Mouse (Mus musculus) forebrain, postnatal 0 days (tissue): ENCODE measurements at regions not wholly inside any gene's neighbourhood (a gene's known extent, or its start where the extent isn't known, plus 50 kb on each side); places are given as distances from the start of the nearest gene placed in this dataset.

ENCODE experiments used
- ATAC-seq: fragments of 200-750 bp; cut with Nextera tagmentation; 2 replicates; pipeline ENCODE4 v1.8.0; 2017; ENCODE audit warnings: mild to moderate bottlenecking, moderate library complexity
- DNase-seq: peaks from one replicate; pipeline ENCODE4 v3.0.0-alpha.2; 2015
- H3K27ac ChIP-seq: fragments of 300-500 bp; sonication (generic); 2 replicates; pipeline ENCODE4 v1.5.1; 2014; ENCODE audit warnings: low read depth, mild to moderate bottlenecking, antibody characterized with exemption, low read length, moderate library complexity, mixed read lengths
- H3K27me3 ChIP-seq: fragments of 300-500 bp; sonication (generic); 2 replicates; pipeline ENCODE4 v1.6.1; 2014; ENCODE audit warnings: mild to moderate bottlenecking, low read length, mixed read lengths; ENCODE audit not compliant: insufficient read depth
- H3K36me3 ChIP-seq: fragments of 300-500 bp; sonication (generic); 2 replicates; pipeline ENCODE4 v1.6.1; 2014; ENCODE audit warnings: mild to moderate bottlenecking, moderate library complexity; ENCODE audit not compliant: insufficient read depth
- H3K4me1 ChIP-seq: fragments of 300-500 bp; sonication (generic); 2 replicates; pipeline ENCODE4 v1.6.1; 2014; ENCODE audit warnings: antibody characterized with exemption; ENCODE audit not compliant: insufficient read depth
- H3K4me2 ChIP-seq: fragments of 300-500 bp; sonication (generic); 2 replicates; pipeline ENCODE4 v1.6.1; 2014; ENCODE audit warnings: low read depth, mild to moderate bottlenecking, moderate library complexity
- H3K4me3 ChIP-seq: fragments of 300-500 bp; sonication (generic); 2 replicates; pipeline ENCODE4 v1.5.1; 2014; ENCODE audit warnings: low read depth, low read length, mixed read lengths
- H3K9ac ChIP-seq: fragments of 300-500 bp; sonication (generic); 2 replicates; pipeline ENCODE4 v1.6.1; 2014; ENCODE audit warnings: mild to moderate bottlenecking
- H3K9me3 ChIP-seq: fragments of 300-500 bp; sonication (generic); 2 replicates; pipeline ENCODE4 v1.6.1; 2016; ENCODE audit warnings: low read length
- CTCF ChIP-seq: sonication (generic); IDR thresholded peaks from 2 replicates; pipeline ENCODE4 v1.5.1; 2016; ENCODE audit warnings: antibody characterized with exemption, control low read depth, low read depth
- WGBS: fragments of 180-500 bp; shearing (Covaris S2); extraction: QIAGEN DNeasy Blood & Tissue Kit; methylation state at CpG from one replicate; pipeline ENCODE4 v1.1.7; 2014; 5-methylcytosine and 5-hydroxymethylcytosine counted together

- DNase-seq: no peak
- TF ChIP-seq CTCF: no peak
- ATAC-seq: no peak
These were observed 136.3 kb upstream of the Tll1 start for GRCm38 (mm10) chr8:64342397-64342796.

GRCm38 (mm10) chr8:64337356-64337755 is 131.3 kb upstream of the Tll1 start:
- no peaks in the 10 kb centered on the region for H3K27me3 ChIP-seq
- no peak for TF ChIP-seq CTCF
- ATAC-seq: no peak
- no peaks in the 10 kb centered on the region for H3K36me3 ChIP-seq
- no peak overlapping the region for H3K9ac ChIP-seq
- no peaks in the 10 kb centered on the region for H3K4me1 ChIP-seq
- no peak overlapping the region for H3K4me2 ChIP-seq
- no peaks in the 10 kb centered on the region for H3K9me3 ChIP-seq
- no peak for DNase-seq
- no peak overlapping the region for H3K27ac ChIP-seq
- 73% methylated on average over 7 of the region's 7 CpGs for WGBS
- no peak overlapping the region for H3K4me3 ChIP-seq

More at GRCm38 (mm10) chr8:64342397-64342796, 136.3 kb upstream of the Tll1 start:
- 0 out of 2 replicates have a peak, but pooled peaks cover 4% of the 10 kb centered on the region for H3K4me1 ChIP-seq
- no peak overlapping the region for H3K4me2 ChIP-seq
- H3K4me3 ChIP-seq: no peak overlapping the region
- no peaks in the 10 kb centered on the region for H3K27me3 ChIP-seq
- no peaks in the 10 kb centered on the region for H3K9me3 ChIP-seq
- H3K36me3 ChIP-seq: no peaks in the 10 kb centered on the region
- no peak overlapping the region for H3K27ac ChIP-seq
- H3K9ac ChIP-seq: no peak overlapping the region

DNA sequence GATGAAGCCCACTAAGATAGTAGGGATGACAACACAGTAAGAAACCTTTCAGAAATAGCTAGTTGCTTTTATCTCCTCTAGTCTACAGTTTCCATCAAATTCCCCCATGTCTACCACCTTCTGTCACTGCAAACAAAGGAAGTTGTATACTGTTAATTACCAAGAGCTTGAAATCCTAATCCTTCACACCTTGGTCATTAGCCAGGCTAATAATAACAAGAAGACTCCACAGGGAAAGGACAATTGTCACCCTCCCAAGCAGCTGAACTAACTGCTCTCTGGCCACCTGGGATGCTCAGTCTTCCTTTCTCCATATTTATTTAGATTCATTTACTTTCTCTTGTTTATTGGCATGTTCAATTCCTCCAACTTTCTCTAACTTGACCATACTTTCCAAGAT is 130.5 kb upstream of the Tll1 start:
- Histone ChIP-seq H3K27ac (no peak overlapping the region), H3K4me3 (no peak overlapping the region), H3K27me3 (no peaks in the 10 kb centered on the region), H3K9me3 (no peaks in the 10 kb centered on the region), H3K36me3 (no peaks in the 10 kb centered on the region), H3K9ac (no peak overlapping the region), H3K4me2 (no peak overlapping the region), H3K4me1 (no peaks in the 10 kb centered on the region)
- no peak for TF ChIP-seq CTCF
- no peak for ATAC-seq
- DNase-seq: no peak

DNA sequence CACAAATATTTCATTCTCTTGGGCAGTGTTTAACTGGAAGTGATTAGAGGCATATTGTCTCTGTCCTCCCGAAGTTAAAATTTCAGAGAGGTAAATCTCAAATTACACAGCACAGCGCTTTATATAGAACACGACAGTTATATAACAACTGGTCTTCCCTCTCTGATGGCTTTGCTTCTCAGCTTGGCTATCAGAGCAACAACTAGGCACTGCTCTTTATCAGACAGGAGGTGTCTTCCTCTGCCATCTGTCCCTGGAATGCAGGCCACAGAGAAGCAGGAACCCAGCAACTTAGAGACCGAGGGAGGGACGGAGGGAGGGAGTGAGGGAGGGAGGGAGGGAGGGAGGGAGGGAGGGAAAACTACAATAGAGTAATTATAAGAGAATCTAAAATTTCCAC is 129.4 kb upstream of the Tll1 start:
- WGBS: 67% methylated on average over 5 of the region's 5 CpGs
- Histone ChIP-seq H3K4me1 (no peaks in the 10 kb centered on the region), H3K4me2 (no peak overlapping the region), H3K27ac (no peak overlapping the region), H3K9ac (no peak overlapping the region), H3K4me3 (no peak overlapping the region), H3K36me3 (no peaks in the 10 kb centered on the region), H3K9me3 (no peaks in the 10 kb centered on the region), H3K27me3 (no peaks in the 10 kb centered on the region)
- no peak for TF ChIP-seq CTCF
- DNase-seq: no peak
- no peak for ATAC-seq

DNA sequence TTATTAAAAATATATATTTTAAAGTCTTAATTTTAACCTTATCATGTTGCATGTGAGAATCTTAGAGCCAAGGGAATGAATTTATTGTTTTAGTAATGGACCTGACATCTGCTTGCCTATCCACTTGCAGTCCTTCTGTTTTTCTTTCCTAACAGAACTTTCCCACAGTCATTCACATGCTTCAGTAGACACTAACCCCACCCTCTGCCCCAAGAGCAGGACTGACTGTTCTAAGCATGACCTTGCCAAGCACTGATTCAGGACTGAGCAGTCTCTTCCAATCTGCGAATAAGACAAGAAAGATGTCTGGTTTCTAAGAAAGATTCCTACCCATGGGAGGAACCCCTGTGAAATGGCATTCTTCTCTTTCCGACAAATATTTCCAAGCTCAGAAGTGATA is 117.9 kb upstream of the Tll1 start:
- peaks cover 2% of the 10 kb centered on the region; the same call in 1 of the 2 replicates for H3K4me1 ChIP-seq
- DNase-seq: no peak
- 84% methylated on average over 2 of the region's 2 CpGs for WGBS
- no peaks in the 10 kb centered on the region for H3K9me3 ChIP-seq
- no peak overlapping the region for H3K9ac ChIP-seq
- no peaks in the 10 kb centered on the region for H3K27me3 ChIP-seq
- no peaks in the 10 kb centered on the region for H3K36me3 ChIP-seq
- no peak overlapping the region for H3K27ac ChIP-seq
- H3K4me2 ChIP-seq: no peak overlapping the region
- no peak overlapping the region for H3K4me3 ChIP-seq
- TF ChIP-seq CTCF: no peak
- no peak for ATAC-seq

- H3K36me3 ChIP-seq: no peaks in the 10 kb centered on the region
- DNase-seq: peak; percentile 21
These were observed 114.3 kb upstream of the Tll1 start for GRCm38 (mm10) chr8:64320343-64320742.

GRCm38 (mm10) chr8:64319220-64319820 is 113.2 kb upstream of the Tll1 start:
- no peak overlapping the region for H3K27ac ChIP-seq
- WGBS: 13% methylated on average over 6 of the region's 6 CpGs

More at GRCm38 (mm10) chr8:64320343-64320742, 114.3 kb upstream of the Tll1 start:
- Histone ChIP-seq H3K4me3 (no peak overlapping the region), H3K4me1 (peaks cover 8% of the 10 kb centered on the region; the same call in 1 of the 2 replicates), H3K27me3 (no peaks in the 10 kb centered on the region), H3K4me2 (no peak overlapping the region), H3K27ac (no peak overlapping the region), H3K9me3 (no peaks in the 10 kb centered on the region), H3K9ac (no peak overlapping the region)
- 60% methylated on average over 4 of the region's 4 CpGs for WGBS
- no peak for TF ChIP-seq CTCF
- peak; percentile 80 for ATAC-seq

More at GRCm38 (mm10) chr8:64319220-64319820, 113.2 kb upstream of the Tll1 start:
- Histone ChIP-seq H3K9me3 (no peaks in the 10 kb centered on the region), H3K27me3 (no peaks in the 10 kb centered on the region), H3K9ac (no peak overlapping the region), H3K4me3 (no peak overlapping the region), H3K4me1 (peaks cover 8% of the 10 kb centered on the region; the same call in 1 of the 2 replicates), H3K4me2 (no peak overlapping the region), H3K36me3 (no peaks in the 10 kb centered on the region)
- DNase-seq (peak; percentile 44), ATAC-seq (peak; percentile 16; the same call in 1 of the 2 replicates)
- TF ChIP-seq CTCF: no peak
